Mouse (Mus musculus): ENCODE measurements at regions not wholly inside any gene's neighbourhood (a gene's known extent, or its start where the extent isn't known, plus 50 kb on each side); places are given as distances from the start of the nearest gene placed in this dataset.

DNA sequence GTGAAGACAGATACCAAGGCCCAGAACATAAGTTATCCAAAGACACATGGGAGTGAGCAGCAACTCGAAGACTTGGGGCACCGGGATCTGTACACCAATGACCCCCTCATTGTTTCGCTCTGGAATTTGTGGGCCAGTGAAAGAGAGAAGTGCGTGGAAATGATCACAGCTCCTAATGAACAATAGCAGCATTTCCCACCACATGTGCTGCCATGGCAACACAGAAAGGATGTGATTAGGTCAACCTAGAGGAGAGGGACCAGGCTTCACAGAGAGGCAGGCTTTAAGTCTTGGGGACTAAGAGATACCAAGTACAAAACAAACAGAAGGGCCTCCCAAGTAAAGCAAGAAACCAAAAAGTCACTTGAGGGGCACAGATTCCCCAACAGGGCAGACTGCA lies 339.3 kb upstream of the Kazn start:
- no peak for TF ChIP-seq CTCF (IDR thresholded peaks at IDR 0.05; ENCODE audit: low read depth, low read length)
- TF ChIP-seq POLR2A (IDR thresholded peaks at IDR 0.05; ENCODE audit: borderline replicate concordance, low read depth, low read length) = no peak
